Mouse (Mus musculus) kidney, postnatal 36 days (tissue): Measurements from ENCODE around the gene Hyls1.

ENCODE experiments used
- DNase-seq, 2 experiments: peaks; one replicate each; pipeline ENCODE4 v3.0.0; 2021 to 2022; ENCODE audit warnings: mixed read lengths in 2 of 2

Gene Hyls1

GRCm38 (mm10) chr9:35543099-35543860 is 26.9 kb downstream of the Hyls1 start:
- DNase-seq = no peak

GRCm38 (mm10) chr9:35541941-35542340 is 28.3 kb downstream of the Hyls1 start:
- no peak for DNase-seq

DNA sequence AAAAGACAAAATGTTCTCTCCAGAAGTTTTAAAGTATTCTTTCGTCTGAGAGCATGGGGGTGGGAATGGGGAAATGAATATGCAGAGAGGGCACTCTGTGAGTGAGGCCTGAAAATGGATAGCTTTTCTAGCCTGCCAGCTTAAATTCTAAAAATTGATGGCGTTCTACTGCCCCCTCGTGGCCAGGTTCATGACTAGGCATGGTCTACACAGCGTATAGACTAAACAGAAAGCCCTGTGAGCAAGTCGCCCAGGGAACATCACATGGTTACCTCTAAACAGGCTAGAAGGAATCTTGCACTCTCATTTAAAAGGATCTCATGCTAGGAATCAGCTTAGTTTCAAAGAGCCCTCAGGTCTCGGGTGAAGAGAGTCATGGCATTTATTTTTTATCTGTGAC is 28.7 kb downstream of the Hyls1 start:
- peak; percentile 76 to 92 for DNase-seq

- no peak for DNase-seq
Observed at GRCm38 (mm10) chr9:35541024-35541423, 29.2 kb downstream of the Hyls1 start.

DNA sequence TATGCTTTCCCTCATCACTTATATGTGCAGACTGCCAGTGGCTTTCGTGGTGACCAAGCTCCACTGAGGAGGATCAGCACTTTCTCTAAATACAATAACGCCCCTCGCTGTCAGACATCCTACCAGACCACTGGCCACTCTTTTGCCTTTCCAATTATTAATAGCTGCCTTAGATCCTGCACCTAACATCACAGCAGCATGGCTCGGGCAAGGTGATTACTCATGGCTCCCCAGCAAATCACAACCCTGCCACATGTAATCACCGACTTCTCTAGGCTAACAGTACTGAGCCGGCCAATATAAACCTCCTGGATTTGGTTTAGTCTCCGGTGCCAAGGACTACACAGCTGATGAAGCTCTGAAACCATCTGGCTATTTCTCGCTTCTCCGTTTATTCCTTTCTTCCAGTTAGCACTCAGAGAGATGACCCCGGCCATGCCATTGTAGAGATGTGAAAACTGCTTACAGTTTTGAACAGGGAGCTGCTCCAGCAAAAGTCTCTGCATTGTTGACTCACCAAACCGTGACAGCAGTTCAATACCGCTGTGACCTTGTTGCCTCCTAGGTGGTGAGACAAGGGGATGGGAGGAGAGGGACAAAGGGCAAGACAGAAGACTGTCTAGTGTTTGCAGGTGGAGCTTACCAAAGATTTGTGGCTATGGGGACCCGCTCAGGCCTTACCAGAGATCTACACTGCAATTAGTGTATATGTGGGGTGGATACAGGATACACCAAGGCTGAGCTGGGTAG is 31.0 kb downstream of the Hyls1 start:
- DNase-seq = peak in 1 of 2 experiments; percentile 21

- DNase-seq = no peak
Observed at GRCm38 (mm10) chr9:35535876-35536275, 34.3 kb downstream of the Hyls1 start.

DNA sequence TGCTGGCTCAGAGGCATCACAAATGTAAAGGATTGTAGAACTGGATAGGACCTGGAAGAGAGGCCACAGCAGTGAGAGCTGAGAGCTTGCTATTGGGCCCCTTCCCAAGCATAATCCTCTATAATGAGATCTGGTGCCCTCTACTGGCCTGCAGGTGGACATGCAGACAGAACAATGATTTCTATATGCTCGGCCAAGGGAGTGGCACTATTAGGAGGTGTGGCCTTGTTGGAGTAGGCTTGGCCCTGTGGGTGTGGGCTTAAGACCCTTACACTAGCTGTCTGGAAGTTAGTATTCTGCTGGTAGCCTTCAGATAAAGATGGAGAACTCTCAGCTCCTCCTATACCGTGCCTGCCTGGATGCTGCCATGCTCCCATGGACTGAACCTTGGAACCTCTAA is 35.1 kb downstream of the Hyls1 start:
- DNase-seq = peak; percentile 35 to 52

DNA sequence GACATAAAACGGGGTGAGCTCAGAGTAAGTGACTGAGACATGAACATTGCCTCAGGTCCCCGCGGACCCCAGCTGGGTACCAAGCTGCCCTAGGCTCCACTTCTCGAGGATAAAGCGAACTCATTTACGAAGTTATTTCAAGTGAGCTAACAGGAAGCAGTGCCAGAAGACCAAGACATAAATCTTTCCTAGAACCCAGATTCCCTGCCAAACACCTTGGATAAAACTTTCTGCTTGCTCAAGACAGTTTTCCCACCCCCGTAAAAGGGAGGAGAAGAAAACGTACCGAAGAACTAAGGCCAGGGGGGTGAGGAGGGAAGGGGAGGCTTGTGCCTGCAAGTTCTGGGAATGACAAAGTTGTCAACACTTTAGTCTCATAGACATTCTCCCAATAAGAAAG is 36.9 kb downstream of the Hyls1 start:
- DNase-seq = no peak

GRCm38 (mm10) chr9:35529796-35530195 is 40.4 kb downstream of the Hyls1 start:
- no peak for DNase-seq

- DNase-seq = no peak
Observed at GRCm38 (mm10) chr9:35529141-35529540, 41.1 kb downstream of the Hyls1 start.

DNA sequence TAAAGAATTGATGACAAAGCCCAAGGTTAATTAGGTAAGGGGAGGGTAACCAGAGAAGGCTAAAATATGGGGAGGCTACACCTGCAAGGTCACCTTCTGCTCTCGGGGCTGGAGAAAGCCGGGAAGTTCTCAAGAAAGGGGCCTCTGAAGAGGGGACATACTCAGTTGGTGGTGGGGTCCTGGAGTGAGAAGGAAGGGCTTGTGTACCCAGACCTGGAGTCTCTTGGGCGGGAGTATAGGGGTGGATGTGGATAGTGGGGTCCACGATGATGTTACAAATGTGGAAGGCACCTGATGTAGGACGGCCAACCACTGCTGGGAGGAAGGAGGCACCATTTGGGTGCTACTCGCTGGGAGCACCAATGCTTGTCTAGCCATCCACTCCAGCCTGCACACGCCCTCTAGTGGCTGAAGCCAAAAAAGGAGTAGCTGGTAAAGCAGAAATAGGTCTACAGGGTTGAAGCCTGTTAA is 46.2 kb downstream of the Hyls1 start:
- DNase-seq = peak; percentile 63 to 81

GRCm38 (mm10) chr9:35523541-35523940 is 46.7 kb downstream of the Hyls1 start:
- DNase-seq = no peak

GRCm38 (mm10) chr9:35522821-35523515 is 47.2 kb downstream of the Hyls1 start:
- DNase-seq = no peak

DNA sequence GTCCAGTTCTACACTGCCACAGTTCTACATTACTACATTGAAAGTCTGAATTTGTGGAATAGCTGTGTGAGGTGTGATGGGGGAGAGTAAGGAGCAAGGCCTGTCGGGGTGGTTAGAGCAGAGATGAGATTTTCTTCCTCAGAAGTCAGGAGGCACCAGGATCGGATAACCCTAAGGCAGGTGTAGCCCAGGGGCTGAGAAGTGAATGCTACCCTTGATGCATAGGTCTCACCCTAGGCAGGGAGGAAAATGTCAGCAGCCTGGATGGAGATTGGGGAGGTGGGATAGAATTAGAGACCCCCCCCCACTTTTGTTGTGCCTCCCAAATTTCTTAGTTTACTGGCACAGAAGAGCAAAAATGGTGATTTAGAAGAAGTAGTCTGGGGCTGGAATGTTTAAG is 48.0 kb downstream of the Hyls1 start:
- no peak for DNase-seq

DNA sequence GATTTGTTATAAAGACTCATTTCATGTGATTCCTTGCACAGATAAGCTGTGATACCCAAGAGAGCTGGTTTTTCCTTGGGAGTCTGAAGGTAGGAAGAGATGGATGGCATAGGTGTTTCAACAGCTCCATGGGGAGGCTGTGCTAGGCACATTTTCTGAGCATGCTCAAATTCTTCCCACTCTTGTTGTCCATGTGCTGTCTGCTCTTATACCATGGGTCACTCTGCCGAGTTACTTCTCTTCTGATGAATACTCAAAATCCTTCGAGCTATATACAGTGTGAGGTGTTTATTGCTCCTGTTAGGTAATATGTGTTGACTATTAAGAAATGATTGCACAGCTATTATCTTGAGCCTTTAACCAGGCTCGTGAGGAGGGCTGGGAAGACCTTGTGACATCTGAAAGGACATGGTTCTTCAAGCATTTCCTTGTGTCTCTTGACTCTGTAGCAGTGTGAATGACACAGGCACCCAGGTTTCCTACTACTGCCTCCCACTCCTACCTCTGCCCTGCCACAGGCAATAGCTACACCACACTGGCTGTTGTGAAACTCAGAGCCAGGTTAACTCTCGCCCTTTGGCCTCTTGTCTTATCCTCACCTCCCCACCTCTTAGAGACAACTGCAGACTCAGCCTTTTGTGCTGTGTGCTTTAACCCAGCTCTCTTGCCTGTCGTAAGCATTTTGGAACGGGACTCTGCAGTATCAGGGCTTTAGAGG is 49.4 kb downstream of the Hyls1 start:
- peak in 1 of 2 experiments; percentile 9 for DNase-seq

DNA sequence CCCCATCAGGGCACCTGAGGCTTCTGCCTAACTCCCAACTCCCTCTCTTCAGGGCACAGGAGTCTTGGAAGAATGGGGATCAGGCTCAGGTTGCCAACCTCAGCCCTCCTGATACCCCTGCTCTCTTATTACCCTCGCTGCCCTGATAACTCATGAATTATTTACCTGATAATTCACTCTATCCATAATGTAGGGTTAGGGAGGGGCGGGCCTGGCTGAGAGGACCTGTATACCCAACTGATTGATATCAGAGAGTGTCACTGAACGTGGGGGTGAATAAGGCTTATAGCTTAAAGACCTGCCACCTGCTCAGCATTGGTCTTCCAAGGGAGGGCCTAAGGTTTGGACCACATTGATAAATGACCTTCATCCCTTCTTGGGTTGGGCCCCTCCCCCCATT is 52.0 kb downstream of the Hyls1 start, which contains the start of gene Gm1113:
Gene Gm1113, minus strand, starts transcription at position 101 of the 400 bp plus-strand sequence.
- DNase-seq = no peak

DNA sequence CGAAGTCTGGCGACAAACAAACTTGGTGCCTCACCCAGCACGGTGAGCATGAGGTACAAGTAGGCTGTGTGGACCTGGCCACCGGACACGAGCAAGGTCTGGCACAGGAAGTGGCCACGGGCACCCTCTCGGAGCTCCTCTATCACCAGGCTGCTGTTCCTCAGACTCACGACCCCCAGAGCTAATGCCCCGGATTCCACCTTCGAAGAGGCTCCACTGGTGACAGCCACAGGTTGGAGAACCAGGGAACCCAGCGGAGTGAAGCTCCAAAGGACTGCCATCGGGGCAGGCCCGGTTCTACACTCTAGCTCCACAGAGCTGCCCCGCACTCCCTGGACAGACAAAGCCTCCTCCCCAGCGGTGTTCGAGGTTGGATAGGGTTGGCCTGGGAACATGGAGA is 53.5 kb downstream of the Hyls1 start:
- DNase-seq = no peak

DNA sequence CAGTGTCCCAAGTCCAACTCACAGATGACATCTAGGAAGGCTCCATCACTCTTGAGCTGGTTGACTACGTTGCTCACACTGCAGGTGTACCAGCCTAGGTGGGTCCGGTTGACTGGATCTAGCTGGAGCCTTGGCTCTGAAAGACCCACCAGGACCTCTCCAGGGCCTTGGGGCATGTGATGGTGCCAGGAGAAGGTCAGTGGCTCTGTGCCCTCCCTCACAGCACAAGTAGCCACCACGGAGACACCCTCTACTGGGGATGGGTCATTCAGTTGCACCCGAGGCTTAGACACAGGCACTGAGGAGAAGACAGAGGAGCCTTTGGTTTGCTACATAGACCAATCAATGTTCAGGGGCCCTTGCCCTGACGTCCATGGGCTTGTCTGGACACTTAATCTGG is 54.0 kb downstream of the Hyls1 start:
- no peak for DNase-seq

DNA sequence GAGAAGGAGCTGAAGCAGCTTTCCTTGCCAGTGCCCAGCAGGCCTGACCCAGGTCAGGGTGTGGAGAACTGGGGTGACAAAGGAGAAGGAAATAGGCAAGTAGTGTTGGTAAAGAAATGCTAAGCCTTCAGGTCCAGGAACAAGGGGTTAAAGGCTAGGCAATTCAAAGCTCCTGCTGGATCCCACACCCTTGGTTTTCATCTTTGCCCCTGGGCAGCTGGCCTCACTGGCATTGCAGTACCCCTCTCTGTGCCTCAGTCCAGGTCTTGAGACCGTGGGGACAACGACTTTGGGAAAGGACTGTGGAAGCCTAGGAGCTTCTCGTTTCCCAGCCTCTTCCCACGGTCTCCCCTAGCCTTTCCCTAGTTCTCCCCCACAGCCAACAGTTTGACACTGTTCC is 56.3 kb downstream of the Hyls1 start:
- DNase-seq = no peak
